ENCODE assay signal across 8 mouse cellular contexts in genomic region chr9:77386751-77387150, GRCm38 (mm10). TPM values are rescaled to one million over a fixed set of nuclear protein-coding genes. Genes with fewer than 3 reads are reported as not detected.
DNase-seq lines count a peak whose midpoint lies in the region; ATAC-seq and TF ChIP-seq lines count a peak whose summit lies in the region.

No protein-coding gene starts in this region.

- ATAC-seq in forebrain, embryonic 13.5 days = peak; percentile 13; the same call in 1 of the 2 replicates
- ATAC-seq in forebrain, embryonic 12.5 days (ENCODE audit: low FRiP score) = no peak
- no peak for ATAC-seq in limb, embryonic 14.5 days (ENCODE audit: low FRiP score, low read depth)

- no peak overlapping the region for H3K4me3 ChIP-seq in forebrain, embryonic 13.5 days
- H3K4me3 ChIP-seq in forebrain, embryonic 12.5 days (replicated peaks) = no peak overlapping the region
- no peak overlapping the region for H3K4me3 ChIP-seq in limb, embryonic 14.5 days (replicated peaks; ENCODE audit: low read length)
- H3K4me3 ChIP-seq in limb, embryonic 10.5 days = no peak overlapping the region

- TF ChIP-seq POLR2A in limb, embryonic 14.5 days (IDR thresholded peaks at IDR 0.05; ENCODE audit: borderline replicate concordance, extremely low read depth, insufficient read depth, insufficient read length) = no peak

- no peaks in the 10 kb centered on the region for H3K27me3 ChIP-seq in forebrain, embryonic 13.5 days
- no peaks in the 10 kb centered on the region for H3K27me3 ChIP-seq in forebrain, embryonic 12.5 days
- H3K27me3 ChIP-seq in limb, embryonic 14.5 days (ENCODE audit: control insufficient read depth, insufficient read depth, low read length) = no peaks in the 10 kb centered on the region
- no peaks in the 10 kb centered on the region for H3K27me3 ChIP-seq in limb, embryonic 10.5 days (ENCODE audit: low read depth, poor library complexity, severe bottlenecking)

- no peak overlapping the region for H3K27ac ChIP-seq in forebrain, embryonic 13.5 days
- H3K27ac ChIP-seq in forebrain, embryonic 12.5 days = no peak overlapping the region
- H3K27ac ChIP-seq in limb, embryonic 14.5 days (replicated peaks; ENCODE audit: low read depth, low read length) = no peak overlapping the region
- no peak overlapping the region for H3K27ac ChIP-seq in limb, embryonic 10.5 days

- no peaks in the 10 kb centered on the region for H3K9me3 ChIP-seq in forebrain, embryonic 13.5 days (replicated peaks)
- no peaks in the 10 kb centered on the region for H3K9me3 ChIP-seq in forebrain, embryonic 12.5 days
- no peaks in the 10 kb centered on the region for H3K9me3 ChIP-seq in limb, embryonic 14.5 days (ENCODE audit: control insufficient read depth, low read length)
- no peaks in the 10 kb centered on the region for H3K9me3 ChIP-seq in limb, embryonic 10.5 days (replicated peaks)

- H3K4me1 ChIP-seq in forebrain, embryonic 13.5 days = no peaks in the 10 kb centered on the region
- no peaks in the 10 kb centered on the region for H3K4me1 ChIP-seq in forebrain, embryonic 12.5 days
- 0 out of 2 replicates have a peak, but pooled peaks cover 6% of the 10 kb centered on the region for H3K4me1 ChIP-seq in limb, embryonic 14.5 days (ENCODE audit: control insufficient read depth, insufficient read depth, low read length)
- no peaks in the 10 kb centered on the region for H3K4me1 ChIP-seq in limb, embryonic 10.5 days

- H3K9ac ChIP-seq in forebrain, embryonic 13.5 days = no peak overlapping the region
- no peak overlapping the region for H3K9ac ChIP-seq in forebrain, embryonic 12.5 days
- H3K9ac ChIP-seq in limb, embryonic 14.5 days (ENCODE audit: low read depth, low read length, severe bottlenecking) = no peak overlapping the region

- H3K4me2 ChIP-seq in forebrain, embryonic 13.5 days = no peak overlapping the region
- H3K4me2 ChIP-seq in forebrain, embryonic 12.5 days = no peak overlapping the region
- H3K4me2 ChIP-seq in limb, embryonic 14.5 days (replicated peaks; ENCODE audit: low read depth, low read length, severe bottlenecking) = no peak overlapping the region

- WGBS in forebrain, embryonic 13.5 days = 41% methylated on average over 1 of the region's 1 CpGs
- 47% methylated on average over 1 of the region's 1 CpGs for WGBS in forebrain, embryonic 12.5 days
- WGBS in limb, embryonic 14.5 days = 41% methylated on average over 1 of the region's 1 CpGs
- 50% methylated on average over 1 of the region's 1 CpGs for WGBS in limb, embryonic 10.5 days

- DNase-seq in limb, embryonic 14.5 days (ENCODE audit: low spot score) = peak; percentile 66
- DNase-seq in limb, embryonic 10.5 days (ENCODE audit: low spot score) = no peak
- DNase-seq in Muller cell, postnatal 12 days (ENCODE audit: inconsistent ontology term) = peak; percentile 3
- peak; percentile 12 for DNase-seq in lung, postnatal 36 days
- DNase-seq in thymus, postnatal 25 days = no peak
- no peak for DNase-seq in cerebellum, adult 11-12 months

- no peaks in the 10 kb centered on the region for H3K36me3 ChIP-seq in forebrain, embryonic 13.5 days (ENCODE audit: poor library complexity, severe bottlenecking)
- no peaks in the 10 kb centered on the region for H3K36me3 ChIP-seq in forebrain, embryonic 12.5 days (replicated peaks)
- H3K36me3 ChIP-seq in limb, embryonic 14.5 days (ENCODE audit: control insufficient read depth, insufficient read depth, low read length) = no peaks in the 10 kb centered on the region
- H3K36me3 ChIP-seq in limb, embryonic 10.5 days = no peaks in the 10 kb centered on the region

RNA-seq across cellular contexts. Expression of gene Mlip, which starts 34.0 kb away (rescaled TPM):
- 0.23 and 0.48 TPM in 2 replicates for polyA plus RNA-seq in forebrain, embryonic 13.5 days (2015; fragmentation: Nextera tagmentation; extraction: Ambion mirVana)
- polyA plus RNA-seq in forebrain, embryonic 12.5 days (2016; fragmentation: Nextera tagmentation; extraction: Ambion mirVana) = 0.36 TPM in 1 of 2 replicates, not detected in the other
- 0.69 and 0.80 TPM in 2 replicates for polyA plus RNA-seq in limb, embryonic 14.5 days (2012; rRNA removed)
- polyA plus RNA-seq in limb, embryonic 14.5 days (2014; fragmentation: Nextera tagmentation; extraction: Ambion mirVana) = 0.47 and 1.6 TPM in 2 replicates
- 0.06 and 0.25 TPM in 2 replicates for polyA plus RNA-seq in limb, embryonic 10.5 days (2016; fragmentation: Nextera tagmentation; extraction: Ambion mirVana)

Comparison
In these comparisons a context has a peak if more than half of its experiments do, and no peak if none do; other contexts are left out.
1. DNase-seq: peak in limb, embryonic 14.5 days (single experiment), Muller cell, postnatal 12 days (single experiment) and lung, postnatal 36 days (single experiment); none in limb, embryonic 10.5 days (single experiment), thymus, postnatal 25 days (single experiment) and cerebellum, adult 11-12 months (single experiment).